Mouse (Mus musculus) heart, adult 2 months (tissue): ENCODE results near the gene Ess2. TPM values are rescaled to one million over a fixed set of nuclear protein-coding genes. Genes with fewer than 3 reads are reported as not detected.
A peak's percentile ranks its signal among the peaks of the same experiment; 100 is the strongest.

Experiments
- DNase-seq, 2 experiments: peaks; one replicate each; pipeline ENCODE4 v3.0.0; 2021
- H3K27ac ChIP-seq: fragments of 200-600 bp; 2 replicates; pipeline ENCODE4 v1.8.1; 2022
- H3K27me3 ChIP-seq: fragments of 200-500 bp; 2 replicates; pipeline ENCODE4 v1.6.1; 2012; ENCODE audit warnings: mild to moderate bottlenecking, low read length, inconsistent platforms, mixed read lengths; ENCODE audit not compliant: control insufficient read depth, insufficient read depth
- H3K36me3 ChIP-seq: fragments of 200-500 bp; 2 replicates; pipeline ENCODE4 v1.6.1; 2012; ENCODE audit warnings: low read length, inconsistent platforms; ENCODE audit not compliant: control insufficient read depth, insufficient read depth
- H3K4me1 ChIP-seq: fragments of 200-500 bp; 2 replicates; pipeline ENCODE4 v1.6.1; 2011; ENCODE audit warnings: low read length; ENCODE audit not compliant: control insufficient read depth, insufficient read depth
- H3K4me3 ChIP-seq: fragments of 200-600 bp; 2 replicates; pipeline ENCODE4 v1.8.1; 2022
- H3K79me2 ChIP-seq: fragments of 200-500 bp; replicated peaks from 2 replicates; pipeline ENCODE4 v1.6.1; 2012; ENCODE audit warnings: mild to moderate bottlenecking, inconsistent platforms, low read length, moderate library complexity, mixed read lengths; ENCODE audit not compliant: control insufficient read depth, insufficient read depth
- H3K9ac ChIP-seq: fragments of 200-500 bp; 2 replicates; pipeline ENCODE4 v1.6.1; 2012; ENCODE audit warnings: low read depth, mild to moderate bottlenecking, control low read depth, inconsistent platforms, low read length, mixed read lengths
- CTCF ChIP-seq: fragments of 200-600 bp; IDR thresholded peaks from 2 replicates; pipeline ENCODE4 v1.8.1; 2022; ENCODE audit warnings: antibody characterized with exemption, mild to moderate bottlenecking, moderate library complexity
- EP300 ChIP-seq: fragments of 200-500 bp; IDR thresholded peaks from 2 replicates; pipeline ENCODE4 v1.6.1; 2011; ENCODE audit warnings: low read depth, low read length, control low read depth; ENCODE audit not compliant: insufficient read depth
- POLR2A ChIP-seq: fragments of 200-500 bp; IDR thresholded peaks from 2 replicates; pipeline ENCODE4 v1.6.1; 2011; ENCODE audit warnings: mild to moderate bottlenecking, low read depth, low read length, control low read depth; ENCODE audit not compliant: insufficient read depth
- WGBS: fragments of 180-500 bp; shearing (Covaris S2); methylation state at CpG from one replicate; pipeline ENCODE4 v1.1.7; 2018; 5-methylcytosine and 5-hydroxymethylcytosine counted together
- intact Hi-C: fragments of 180-260 bp; cut with DNase I; formaldehyde crosslinking; loops from one replicate; pipeline ENCODE4 v1.15.1; 2025
- polyA plus RNA-seq: library from polyadenylated mRNA; depleted of rRNA; stranded (reverse); fragments of >200 nt; gene quantifications from 2 replicates; pipeline ENCODE4 v1.2.3, GENCODE M21; 2012
- total RNA-seq, 2 experiments: library from RNA; stranded (reverse); gene quantifications; 2 replicates each; pipeline ENCODE4 v1.2.3; 2021

The Ess2 gene
- total and polyA plus RNA-seq, 3 experiments, result 8.0 to 11.4 (median 8.3) TPM

GRCm38 (mm10) chr16:17875174-17875573, 36.0 kb downstream of the Ess2 start:
- WGBS, result 45% methylated on average over 4 of the region's 4 CpGs
- Histone ChIP-seq H3K4me1 (peaks cover 4% of the 10 kb centered on the region), H3K27ac (no peak overlapping the region), H3K36me3 (peaks cover 2% of the 10 kb centered on the region; the same call in 1 of the 2 replicates), H3K27me3 (no peaks in the 10 kb centered on the region), H3K4me3 (no peak overlapping the region), H3K79me2 (peaks cover 12% of the 10 kb centered on the region), H3K9ac (no peak overlapping the region)
- no peak for TF ChIP-seq CTCF
- no peak for TF ChIP-seq POLR2A
- no peak for TF ChIP-seq EP300
- intact Hi-C loops, result no loop called here
- DNase-seq, result peak; percentile 15 to 32

DNA sequence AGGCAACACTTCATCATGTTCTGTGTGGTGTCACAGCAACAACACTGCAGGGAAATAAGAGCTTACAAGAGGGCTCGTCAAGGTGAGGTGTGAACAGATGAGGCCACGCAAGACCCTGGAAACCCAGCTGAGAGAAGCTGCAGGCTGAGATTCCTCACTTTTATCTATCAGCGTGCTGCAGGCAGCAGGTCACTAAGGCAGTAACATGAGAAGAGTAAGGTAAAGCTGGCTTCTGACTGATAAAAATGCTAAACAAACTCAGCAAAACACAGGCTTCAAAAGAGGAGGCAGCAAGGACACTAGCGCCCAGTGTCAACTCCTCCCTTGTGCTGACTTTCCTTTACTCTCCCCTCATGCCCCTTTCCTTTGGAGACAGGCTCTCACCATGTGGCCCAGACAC, 38.2 kb downstream of the Ess2 start:
- intact Hi-C loops, result no loop called here

GRCm38 (mm10) chr16:17871248-17871647, 39.9 kb downstream of the Ess2 start:
- H3K36me3 ChIP-seq, result no peaks in the 10 kb centered on the region
- TF ChIP-seq CTCF (no peak), EP300 (no peak), POLR2A (no peak)
- 54% methylated on average over 5 of the region's 5 CpGs for WGBS
- no peak overlapping the region for H3K4me3 ChIP-seq
- no peak overlapping the region for H3K9ac ChIP-seq
- no peaks in the 10 kb centered on the region for H3K27me3 ChIP-seq
- H3K4me1 ChIP-seq, result peaks cover 2% of the 10 kb centered on the region; the same call in 1 of the 2 replicates
- intact Hi-C loops, result no loop called here
- H3K27ac ChIP-seq, result no peak overlapping the region
- peak in 1 of 2 experiments; percentile 4 for DNase-seq
- peaks cover 5% of the 10 kb centered on the region; the same call in 1 of the 2 replicates for H3K79me2 ChIP-seq

More for the DNA sequence above, 38.2 kb downstream of the Ess2 start:
- H3K36me3 ChIP-seq, result peaks cover 2% of the 10 kb centered on the region; the same call in 1 of the 2 replicates
- no peaks in the 10 kb centered on the region for H3K27me3 ChIP-seq
- H3K4me3 ChIP-seq, result no peak overlapping the region
- no peak overlapping the region for H3K9ac ChIP-seq
- H3K79me2 ChIP-seq, result peaks cover 8% of the 10 kb centered on the region; the same call in 1 of the 2 replicates
- DNase-seq, result no peak
- TF ChIP-seq POLR2A (no peak), CTCF (no peak), EP300 (no peak)
- WGBS, result 61% methylated on average over 4 of the region's 4 CpGs
- no peak overlapping the region for H3K27ac ChIP-seq
- peaks cover 2% of the 10 kb centered on the region; the same call in 1 of the 2 replicates for H3K4me1 ChIP-seq

DNA sequence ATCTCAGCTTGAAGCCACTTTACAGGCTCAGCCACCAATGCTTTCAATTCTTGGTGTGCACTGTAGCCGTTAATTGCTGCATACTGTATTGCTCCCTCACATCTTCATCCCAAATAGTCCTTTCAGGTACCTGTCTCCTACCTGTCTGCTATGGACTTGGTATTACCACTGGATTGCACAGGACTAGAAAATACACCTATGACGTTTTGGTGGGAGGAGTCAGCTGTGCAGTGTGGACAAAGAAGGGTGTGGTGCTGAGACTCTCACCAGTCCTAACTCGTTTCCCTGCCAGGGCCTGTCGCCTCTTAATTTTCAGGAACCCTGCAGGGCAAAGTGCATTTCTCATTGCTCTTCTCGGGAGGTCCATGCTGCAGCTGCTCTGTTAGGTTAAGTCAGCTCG, 45.4 kb downstream of the Ess2 start:
- DNase-seq, result no peak
- no peaks in the 10 kb centered on the region for H3K4me1 ChIP-seq
- H3K27me3 ChIP-seq, result no peaks in the 10 kb centered on the region
- peaks cover 7% of the 10 kb centered on the region for H3K79me2 ChIP-seq
- no peak overlapping the region for H3K4me3 ChIP-seq
- no peak overlapping the region for H3K27ac ChIP-seq
- TF ChIP-seq POLR2A (no peak), CTCF (no peak), EP300 (no peak)
- H3K36me3 ChIP-seq, result no peaks in the 10 kb centered on the region
- WGBS, result 62% methylated on average over 6 of the region's 6 CpGs
- intact Hi-C loops, result no loop called here
- no peak overlapping the region for H3K9ac ChIP-seq

GRCm38 (mm10) chr16:17865293-17865692, 45.9 kb downstream of the Ess2 start:
- Histone ChIP-seq H3K36me3 (no peaks in the 10 kb centered on the region), H3K9ac (no peak overlapping the region), H3K27me3 (no peaks in the 10 kb centered on the region), H3K4me3 (no peak overlapping the region), H3K27ac (no peak overlapping the region), H3K4me1 (no peaks in the 10 kb centered on the region), H3K79me2 (peaks cover 7% of the 10 kb centered on the region)
- WGBS, result 71% methylated on average over 2 of the region's 2 CpGs
- no peak for TF ChIP-seq CTCF
- TF ChIP-seq EP300, result no peak
- no peak for TF ChIP-seq POLR2A
- intact Hi-C loops, result no loop called here
- DNase-seq, result no peak

DNA sequence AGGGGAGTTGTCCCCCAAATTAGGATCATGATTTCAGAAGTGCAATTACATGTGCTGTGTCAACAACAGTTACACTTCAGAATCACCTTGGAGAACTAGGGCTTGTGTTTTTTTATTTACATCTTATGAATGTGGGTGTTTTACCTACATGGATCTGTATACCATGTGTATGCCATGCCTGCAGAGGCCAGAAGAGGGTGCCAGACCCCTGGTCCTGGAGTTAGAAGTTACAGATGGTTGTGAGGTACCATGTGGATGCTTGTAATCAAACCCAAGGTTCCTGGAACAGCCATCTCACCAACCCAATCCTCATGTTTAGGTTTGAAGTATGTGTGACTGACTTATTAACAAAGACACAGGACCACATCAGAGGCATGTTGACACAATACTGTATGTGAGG, 52.6 kb downstream of the Ess2 start:
- Histone ChIP-seq H3K27me3 (no peaks in the 10 kb centered on the region), H3K4me3 (no peak overlapping the region), H3K27ac (no peak overlapping the region), H3K36me3 (no peaks in the 10 kb centered on the region), H3K4me1 (no peaks in the 10 kb centered on the region), H3K9ac (no peak overlapping the region), H3K79me2 (peaks cover 1% of the 10 kb centered on the region; the same call in 1 of the 2 replicates)
- intact Hi-C loops, result no loop called here
- TF ChIP-seq CTCF (peak; percentile 61), POLR2A (no peak)
- no peak for DNase-seq
